Mouse (Mus musculus) ovary, adult 18-20 months (tissue): Measurements from ENCODE around the gene Olfr395.
"Not testable (repeated sequence)": the region's sequence is repeated elsewhere in the genome, so short reads cannot be mapped to it uniquely, and the experiment has no call there.

Experiments
- DNase-seq: peaks from one replicate; pipeline ENCODE4 v3.0.0; 2022; ENCODE audit warnings: low spot score, mixed read lengths

Gene Olfr395

DNA sequence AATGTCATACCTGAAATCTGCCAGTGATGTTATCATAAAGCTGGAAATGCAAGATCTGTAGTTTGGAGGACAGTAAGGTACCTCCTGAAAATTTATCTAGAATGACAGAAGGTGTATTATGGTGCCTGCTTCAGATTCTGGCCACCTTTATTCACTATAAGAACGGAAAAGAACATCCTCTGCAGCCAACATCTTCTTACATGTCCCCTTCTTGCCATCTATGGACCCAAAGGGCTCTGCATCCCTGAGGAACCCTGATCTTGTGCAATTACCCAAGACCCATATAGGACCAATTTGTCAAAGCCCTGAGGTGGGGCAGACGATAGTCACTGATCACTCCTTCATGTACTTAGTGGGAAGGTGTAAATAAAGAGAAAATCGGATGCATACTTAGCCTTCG lies at the start of gene Olfr395:
Olfr395 (minus strand) TSS at position 101 of the 400 bp plus-strand sequence.
- not testable (repeated sequence) for DNase-seq

DNA sequence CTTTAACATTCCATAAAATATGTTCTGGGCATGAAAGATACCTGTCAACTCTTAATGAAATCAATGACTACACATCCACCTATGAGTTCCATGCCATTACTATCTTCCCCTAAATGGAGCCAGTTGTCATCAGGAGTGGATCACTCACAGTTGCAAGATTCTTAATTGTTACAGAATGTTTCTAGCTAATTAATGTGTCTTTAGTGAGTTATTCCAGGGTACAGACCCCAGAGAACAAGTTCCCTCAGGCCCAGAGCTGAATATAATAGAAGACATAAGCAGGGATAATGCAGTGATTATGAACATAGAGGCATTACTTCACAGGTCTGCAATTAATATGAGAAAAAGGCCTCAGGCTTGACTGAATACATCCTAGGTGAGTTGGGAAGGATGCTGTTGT lies 27.3 kb upstream of the Olfr395 start, which contains the start of gene Olfr23:
Olfr23 (plus strand) TSS at position 301 of the 400 bp plus-strand sequence.
- DNase-seq = no peak

DNA sequence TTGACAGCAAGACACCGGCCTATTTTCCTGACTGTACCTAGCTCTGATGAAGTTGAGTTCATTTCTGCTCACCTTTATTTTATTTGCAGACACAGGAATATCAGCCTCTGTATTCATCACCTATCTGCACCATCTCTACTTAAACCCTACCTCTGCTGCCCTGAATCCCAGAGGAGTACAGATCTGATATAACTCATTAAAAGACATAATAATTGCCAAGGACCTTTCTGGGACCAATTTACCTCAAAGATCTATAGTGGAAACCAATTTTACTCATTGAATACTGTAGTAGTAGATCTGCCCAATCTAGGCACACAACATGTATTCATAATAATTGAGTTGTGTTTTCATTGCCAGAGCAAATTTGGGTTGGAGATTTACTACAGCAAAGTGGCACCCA lies 18.4 kb downstream of the Olfr395 start, which contains the start of gene Olfr394:
Olfr394 (minus strand) TSS at position 101 of the 400 bp plus-strand sequence.
- no peak for DNase-seq
